Mouse (Mus musculus): ENCODE measurements at regions not wholly inside any gene's neighbourhood (a gene's known extent, or its start where the extent isn't known, plus 50 kb on each side); places are given as distances from the start of the nearest gene placed in this dataset.

DNA sequence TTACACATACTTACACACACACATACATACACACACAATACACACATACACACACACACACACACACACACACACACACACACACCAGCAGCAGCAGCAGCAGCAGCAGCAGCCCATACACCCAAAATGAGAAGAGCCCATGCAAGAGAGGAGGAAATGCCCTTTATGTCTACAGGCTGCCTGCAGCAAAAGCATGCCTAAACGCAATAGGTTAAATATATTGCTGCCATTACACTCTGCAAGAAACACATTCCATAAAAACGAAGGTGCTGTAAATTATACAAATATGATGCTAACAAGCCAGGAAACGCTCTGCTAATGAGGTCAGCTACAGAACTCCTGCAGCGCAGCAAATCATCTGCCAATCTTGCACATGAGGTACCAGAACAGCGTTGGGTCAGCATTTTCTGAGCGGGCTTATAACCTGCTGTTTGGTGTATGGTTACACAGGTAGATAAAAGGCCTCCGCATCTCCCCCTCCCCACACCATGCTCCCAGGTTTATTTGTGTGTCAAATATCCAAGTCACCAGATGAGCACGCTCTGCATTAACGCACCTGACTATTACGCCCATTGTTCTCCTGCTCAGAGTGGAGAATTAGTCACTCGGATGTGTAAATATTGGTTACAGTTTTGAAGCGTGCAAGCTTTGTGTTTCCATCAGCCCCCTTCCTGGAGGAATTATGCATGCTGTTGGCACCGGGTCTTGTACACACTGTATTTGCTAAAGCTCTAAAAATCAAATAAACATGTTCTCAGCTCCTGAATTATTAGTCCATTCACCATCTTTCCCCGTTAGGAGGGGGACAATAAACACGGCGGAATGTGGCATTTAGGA, 214.0 kb upstream of the Zfp703 start:
- TF ChIP-seq POLR2A (IDR thresholded peaks at IDR 0.05; ENCODE audit: insufficient read depth, low read length) = no peak
- TF ChIP-seq CTCF (IDR thresholded peaks at IDR 0.05; ENCODE audit: low read depth, low read length) = no peak
- no peak for TF ChIP-seq EP300 (IDR thresholded peaks at IDR 0.05; ENCODE audit: insufficient read depth, low read depth, low read length)
